Mouse (Mus musculus) neural tube, embryonic 14.5 days (tissue): ENCODE measurements around the gene Dlgap1. TPM values are rescaled to one million over a fixed set of nuclear protein-coding genes. Genes with fewer than 3 reads are reported as not detected.

Experiments used
- ATAC-seq: fragments of 200-750 bp; cut with Nextera tagmentation; 2 replicates; pipeline ENCODE4 v1.8.0; 2017; ENCODE audit warnings: low read depth, mild to moderate bottlenecking, moderate TSS enrichment, moderate library complexity
- H3K27ac ChIP-seq: fragments of 300-500 bp; sonication (generic); 2 replicates; pipeline ENCODE4 v1.5.1; 2014; ENCODE audit warnings: low read depth, mild to moderate bottlenecking, control low read depth, low read length, moderate library complexity, mixed read lengths
- H3K27me3 ChIP-seq: fragments of 300-500 bp; sonication (generic); 2 replicates; pipeline ENCODE4 v1.6.1; 2014; ENCODE audit warnings: low read length; ENCODE audit not compliant: control insufficient read depth, insufficient read depth
- H3K36me3 ChIP-seq: fragments of 300-500 bp; sonication (generic); 2 replicates; pipeline ENCODE4 v1.6.1; 2014; ENCODE audit warnings: low read length, mixed read lengths; ENCODE audit not compliant: control insufficient read depth, insufficient read depth
- H3K4me1 ChIP-seq: fragments of 300-500 bp; sonication (generic); 2 replicates; pipeline ENCODE4 v1.6.1; 2014; ENCODE audit warnings: low read length; ENCODE audit not compliant: control insufficient read depth, insufficient read depth
- H3K4me2 ChIP-seq: fragments of 300-500 bp; sonication (generic); 2 replicates; pipeline ENCODE4 v1.6.1; 2014; ENCODE audit warnings: mild to moderate bottlenecking, low read depth, low read length, control low read depth
- H3K4me3 ChIP-seq: fragments of 300-500 bp; sonication (generic); 2 replicates; pipeline ENCODE4 v1.5.1; 2014; ENCODE audit warnings: low read depth, low read length, control low read depth, mixed read lengths
- H3K9ac ChIP-seq: fragments of 300-500 bp; sonication (generic); replicated peaks from 2 replicates; pipeline ENCODE4 v1.6.1; 2014; ENCODE audit warnings: low read depth, mild to moderate bottlenecking, control low read depth, low read length, mixed read lengths
- H3K9me3 ChIP-seq: fragments of 300-500 bp; sonication (generic); 2 replicates; pipeline ENCODE4 v1.6.1; 2016; ENCODE audit warnings: low read length; ENCODE audit not compliant: control insufficient read depth
- WGBS: fragments of 180-500 bp; shearing (Covaris S2); extraction: QIAGEN DNeasy Blood & Tissue Kit; methylation state at CpG from one replicate; pipeline ENCODE4 v1.1.7; 2014; 5-methylcytosine and 5-hydroxymethylcytosine counted together
- polyA plus RNA-seq: library from polyadenylated mRNA; unstranded; fragments of >200 nt; fragmentation: Nextera tagmentation; extraction: Ambion mirVana; gene quantifications from 2 replicates; pipeline ENCODE4 v1.2.1, GENCODE M21; 2014

Gene Dlgap1
- polyA plus RNA-seq, 1 experiment from 2014 or later: 51.0 TPM

DNA sequence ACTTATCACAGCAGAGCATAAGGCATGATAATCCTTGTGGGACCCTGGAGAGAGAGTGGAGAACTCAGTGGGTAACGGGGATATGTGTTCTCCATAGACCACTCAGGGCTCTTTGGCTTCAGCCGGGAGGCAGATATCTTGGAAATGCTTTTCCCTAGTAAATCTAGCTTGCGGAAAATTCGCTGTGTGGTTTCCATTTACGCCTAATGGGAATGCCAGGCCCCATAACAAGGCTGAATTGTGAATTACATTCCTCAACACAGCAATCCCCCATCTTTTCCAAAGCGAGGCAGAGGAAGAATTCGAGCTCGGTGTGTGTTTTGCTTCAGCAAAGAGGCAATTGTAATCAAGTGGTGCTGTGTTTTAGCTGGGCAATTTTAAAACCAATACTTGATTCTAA lies 372.4 kb downstream of the Dlgap1 start:
- no peak overlapping the region for H3K4me3 ChIP-seq
- H3K9me3 ChIP-seq: no peaks in the 10 kb centered on the region
- H3K36me3 ChIP-seq: no peaks in the 10 kb centered on the region
- no peaks in the 10 kb centered on the region for H3K4me1 ChIP-seq
- H3K9ac ChIP-seq: no peak overlapping the region
- no peaks in the 10 kb centered on the region for H3K27me3 ChIP-seq
- ATAC-seq: no peak
- 59% methylated on average over 8 of the region's 8 CpGs for WGBS
- H3K27ac ChIP-seq: no peak overlapping the region
- H3K4me2 ChIP-seq: no peak overlapping the region

DNA sequence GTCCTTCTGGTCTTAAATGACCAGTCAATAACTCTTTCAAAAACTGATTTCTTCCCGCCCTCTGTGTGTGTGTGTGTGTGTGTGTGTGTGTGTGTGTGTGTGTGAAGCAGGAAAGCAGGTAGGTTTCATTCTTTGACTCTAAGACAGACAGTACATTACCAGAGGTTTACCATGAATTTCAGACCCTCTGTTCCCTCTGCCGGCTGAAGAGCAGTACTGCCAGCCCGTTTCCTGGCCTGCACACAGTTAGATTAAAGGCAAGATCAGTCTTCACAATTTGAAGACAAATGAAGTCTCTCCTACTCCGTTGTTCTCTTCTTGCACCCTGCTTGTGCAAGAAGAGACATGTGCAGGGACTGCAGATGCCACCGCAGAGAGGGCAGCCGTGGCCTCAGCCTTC lies 373.0 kb downstream of the Dlgap1 start:
- H3K9ac ChIP-seq: no peak overlapping the region
- no peaks in the 10 kb centered on the region for H3K36me3 ChIP-seq
- no peaks in the 10 kb centered on the region for H3K27me3 ChIP-seq
- 83% methylated on average over 6 of the region's 6 CpGs for WGBS
- no peaks in the 10 kb centered on the region for H3K9me3 ChIP-seq
- no peaks in the 10 kb centered on the region for H3K4me1 ChIP-seq
- H3K4me2 ChIP-seq: no peak overlapping the region
- H3K4me3 ChIP-seq: no peak overlapping the region
- H3K27ac ChIP-seq: no peak overlapping the region
- peak; percentile 63; the same call in 1 of the 2 replicates for ATAC-seq

DNA sequence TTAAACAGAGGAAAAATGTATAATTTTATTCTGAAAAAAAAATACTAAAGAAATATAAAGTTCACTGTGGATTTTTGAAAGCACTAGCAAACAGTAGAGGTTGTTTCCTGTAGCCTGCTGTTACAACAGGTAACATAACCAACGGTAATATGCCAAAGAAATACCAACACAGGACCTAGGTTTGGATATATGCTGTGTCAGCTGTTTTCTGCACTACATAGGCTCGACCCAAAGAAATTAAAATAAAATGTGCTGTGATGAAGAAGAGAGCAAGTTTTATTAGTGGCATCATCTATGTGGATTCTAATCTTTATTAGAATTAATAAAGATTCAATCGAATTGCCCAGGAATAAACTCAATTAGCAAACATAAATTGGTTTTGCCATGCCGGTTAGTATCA lies 378.5 kb downstream of the Dlgap1 start:
- WGBS: 89% methylated on average over 4 of the region's 4 CpGs
- Histone ChIP-seq H3K4me1 (no peaks in the 10 kb centered on the region), H3K4me3 (no peak overlapping the region), H3K27ac (no peak overlapping the region), H3K36me3 (no peaks in the 10 kb centered on the region), H3K4me2 (no peak overlapping the region), H3K27me3 (no peaks in the 10 kb centered on the region), H3K9ac (no peak overlapping the region), H3K9me3 (no peaks in the 10 kb centered on the region)
- no peak for ATAC-seq

DNA sequence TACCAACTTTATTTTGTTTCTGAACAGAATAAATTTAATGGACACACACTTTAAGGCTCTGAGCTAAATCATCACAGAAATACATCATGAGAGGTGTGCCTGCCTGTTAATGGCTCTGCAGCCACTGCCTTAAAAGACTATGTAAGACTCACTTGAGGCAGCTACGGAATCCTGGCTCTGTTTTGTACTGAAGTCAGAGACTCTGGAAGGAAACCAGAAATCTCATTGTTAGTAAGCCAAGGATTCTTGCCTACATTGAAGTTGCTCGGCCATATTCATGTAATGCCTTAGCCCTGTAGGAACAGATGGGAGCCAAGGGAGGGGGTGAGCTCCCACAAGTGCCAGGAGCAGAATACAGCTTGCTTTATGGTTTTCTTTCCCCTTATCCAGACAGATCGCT lies 394.7 kb downstream of the Dlgap1 start:
- H3K4me3 ChIP-seq: no peak overlapping the region
- 0 out of 2 replicates have a peak, but pooled peaks have one; percentile 54 for ATAC-seq
- H3K27me3 ChIP-seq: no peaks in the 10 kb centered on the region
- H3K4me1 ChIP-seq: no peaks in the 10 kb centered on the region
- H3K27ac ChIP-seq: no peak overlapping the region
- H3K9me3 ChIP-seq: no peaks in the 10 kb centered on the region
- no peak overlapping the region for H3K4me2 ChIP-seq
- no peaks in the 10 kb centered on the region for H3K36me3 ChIP-seq
- 43% methylated on average over 3 of the region's 3 CpGs for WGBS
- H3K9ac ChIP-seq: no peak overlapping the region

DNA sequence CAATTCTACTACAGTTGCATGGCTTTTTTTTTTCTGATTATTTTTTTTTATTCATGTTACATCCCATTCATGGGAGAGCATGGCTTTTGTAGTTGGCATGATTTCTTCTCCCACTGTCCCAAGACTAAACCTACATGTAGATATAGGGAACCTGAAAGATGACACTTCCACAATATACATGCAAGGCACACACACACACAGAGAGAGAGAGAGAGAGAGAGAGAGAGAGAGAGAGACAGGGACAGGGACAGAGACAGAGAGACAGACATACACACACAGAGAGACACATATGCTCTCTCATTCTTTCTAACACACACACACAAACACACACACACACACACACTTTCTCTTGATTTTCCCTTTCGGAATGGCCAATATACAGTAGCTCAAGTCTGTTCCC lies 395.1 kb downstream of the Dlgap1 start:
- Histone ChIP-seq H3K4me2 (no peak overlapping the region), H3K9me3 (no peaks in the 10 kb centered on the region), H3K27me3 (no peaks in the 10 kb centered on the region), H3K27ac (no peak overlapping the region), H3K4me3 (no peak overlapping the region), H3K4me1 (no peaks in the 10 kb centered on the region), H3K36me3 (no peaks in the 10 kb centered on the region), H3K9ac (no peak overlapping the region)
- no peak for ATAC-seq
- 92% methylated on average over 1 of the region's 1 CpGs for WGBS

DNA sequence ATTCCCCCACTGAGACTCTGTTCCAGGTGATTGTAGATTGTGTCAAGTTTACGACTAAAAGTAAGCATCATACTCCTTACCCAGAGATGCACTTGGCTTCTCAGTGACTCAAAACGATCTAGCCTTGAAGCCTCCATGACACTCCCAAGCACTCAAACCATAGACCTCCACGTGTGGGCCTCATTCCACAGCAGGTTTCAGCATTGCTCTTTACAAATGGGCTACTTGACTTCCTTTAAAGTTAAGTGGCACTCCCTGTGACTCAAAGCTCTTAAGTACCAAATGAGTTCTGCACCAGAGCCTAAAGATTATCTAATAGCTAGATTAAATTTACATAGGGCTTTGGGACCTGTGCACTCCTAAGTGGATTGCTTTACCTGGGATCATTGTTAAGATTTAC lies 400.3 kb downstream of the Dlgap1 start:
- no peaks in the 10 kb centered on the region for H3K36me3 ChIP-seq
- H3K27me3 ChIP-seq: no peaks in the 10 kb centered on the region
- WGBS: 74% methylated on average over 3 of the region's 3 CpGs
- H3K4me3 ChIP-seq: no peak overlapping the region
- ATAC-seq: no peak
- H3K27ac ChIP-seq: no peak overlapping the region
- H3K9ac ChIP-seq: no peak overlapping the region
- H3K9me3 ChIP-seq: no peaks in the 10 kb centered on the region
- H3K4me2 ChIP-seq: no peak overlapping the region
- no peaks in the 10 kb centered on the region for H3K4me1 ChIP-seq

DNA sequence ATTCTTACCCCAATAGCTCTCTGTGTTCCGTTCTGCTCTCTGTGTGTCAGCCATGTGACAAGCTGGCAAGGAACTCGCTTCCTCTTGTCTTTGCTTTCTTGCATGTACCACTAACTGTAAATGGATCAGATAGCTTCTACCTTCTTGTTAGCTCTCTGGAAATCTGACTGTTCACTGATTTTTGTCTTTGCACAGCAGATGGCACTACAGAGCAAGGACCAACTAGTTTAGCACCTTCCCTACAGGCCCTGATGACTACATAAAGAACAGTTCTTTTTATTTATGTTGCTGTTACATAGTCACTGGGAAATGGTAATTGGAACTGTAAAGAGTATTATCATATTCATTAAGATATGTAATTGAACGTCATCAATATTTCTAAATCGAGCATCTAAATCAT lies 408.1 kb downstream of the Dlgap1 start:
- Histone ChIP-seq H3K4me1 (no peaks in the 10 kb centered on the region), H3K27ac (no peak overlapping the region), H3K27me3 (no peaks in the 10 kb centered on the region), H3K9ac (no peak overlapping the region), H3K4me3 (no peak overlapping the region), H3K36me3 (no peaks in the 10 kb centered on the region), H3K9me3 (no peaks in the 10 kb centered on the region), H3K4me2 (no peak overlapping the region)
- ATAC-seq: peak; percentile 41; the same call in 1 of the 2 replicates
- WGBS: 83% methylated on average over 4 of the region's 4 CpGs

DNA sequence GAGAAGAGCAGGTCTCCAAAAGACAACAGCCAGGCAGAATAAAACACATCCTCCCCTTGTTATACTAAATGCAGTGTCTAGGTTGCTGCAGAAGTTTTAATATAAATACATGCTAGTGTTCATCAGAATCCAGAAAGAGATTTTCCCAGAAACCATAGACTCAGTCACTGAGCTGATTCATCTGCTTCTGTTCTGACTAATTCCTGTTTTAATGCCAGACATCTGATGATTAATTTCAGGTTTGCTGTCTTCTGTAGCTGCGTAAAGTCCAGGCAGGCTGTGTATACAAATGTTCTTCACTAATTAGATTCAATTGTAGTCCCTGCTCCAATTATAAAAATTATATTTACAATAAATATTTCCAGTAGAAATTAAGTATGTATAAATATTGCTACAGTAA lies 419.6 kb downstream of the Dlgap1 start:
- Histone ChIP-seq H3K27me3 (no peaks in the 10 kb centered on the region), H3K36me3 (no peaks in the 10 kb centered on the region), H3K4me3 (no peak overlapping the region), H3K4me1 (no peaks in the 10 kb centered on the region), H3K9me3 (no peaks in the 10 kb centered on the region), H3K4me2 (no peak overlapping the region), H3K9ac (no peak overlapping the region), H3K27ac (no peak overlapping the region)
- WGBS: 79% methylated on average over 1 of the region's 1 CpGs
- ATAC-seq: no peak

DNA sequence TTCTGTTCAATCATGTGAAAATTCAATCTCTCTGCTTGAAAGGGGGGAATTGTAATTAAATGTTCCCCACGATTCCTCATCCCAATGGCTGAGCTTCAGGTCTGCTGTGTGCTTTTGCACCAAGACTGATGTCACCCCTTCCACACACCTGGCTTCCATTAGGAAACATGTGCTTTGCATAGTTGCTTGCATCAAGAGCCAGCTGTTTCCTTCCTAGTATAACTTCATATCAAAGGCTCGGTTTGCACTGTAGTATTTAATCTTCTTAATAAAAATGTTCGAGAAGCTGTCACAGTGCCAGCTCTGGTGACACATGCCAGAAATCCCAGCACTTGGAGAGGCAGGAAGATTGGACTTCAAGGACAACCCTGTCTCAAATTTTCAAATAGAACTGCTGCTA lies 428.3 kb downstream of the Dlgap1 start:
- Histone ChIP-seq H3K9me3 (no peaks in the 10 kb centered on the region), H3K9ac (no peak overlapping the region), H3K36me3 (no peaks in the 10 kb centered on the region), H3K4me2 (no peak overlapping the region), H3K27me3 (no peaks in the 10 kb centered on the region), H3K4me3 (no peak overlapping the region), H3K4me1 (0 out of 2 replicates have a peak, but pooled peaks cover 4% of the 10 kb centered on the region), H3K27ac (peak overlapping the region; percentile 45)
- ATAC-seq: peak; percentile 57
- WGBS: 39% methylated on average over 3 of the region's 3 CpGs

DNA sequence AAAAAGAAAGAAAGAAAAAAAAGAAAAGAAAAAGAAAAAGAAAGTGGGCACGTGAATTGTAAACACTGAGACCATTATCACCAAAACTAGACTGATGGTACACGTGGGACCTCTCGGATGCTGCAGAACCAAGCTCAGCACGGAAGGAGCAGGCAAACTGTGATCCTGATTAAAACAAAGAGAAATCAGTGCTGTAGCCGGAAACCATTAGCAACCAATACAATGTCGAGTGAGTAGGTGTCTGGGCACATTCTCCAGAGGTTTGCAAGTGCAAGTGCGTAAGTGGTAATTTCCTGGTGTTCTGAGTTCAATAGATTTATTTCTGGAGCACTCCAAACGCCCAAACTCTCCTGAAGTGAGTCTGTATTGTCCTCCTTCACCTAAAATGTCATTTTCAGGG lies 428.8 kb downstream of the Dlgap1 start:
- Histone ChIP-seq H3K27me3 (no peaks in the 10 kb centered on the region), H3K4me3 (no peak overlapping the region), H3K27ac (peak overlapping the region; percentile 45; the same call in 1 of the 2 replicates), H3K9ac (no peak overlapping the region), H3K4me1 (0 out of 2 replicates have a peak, but pooled peaks cover 4% of the 10 kb centered on the region), H3K4me2 (no peak overlapping the region), H3K36me3 (no peaks in the 10 kb centered on the region), H3K9me3 (no peaks in the 10 kb centered on the region)
- WGBS: 33% methylated on average over 8 of the region's 8 CpGs
- peak; percentile 62 for ATAC-seq
